Mouse (Mus musculus) liver, embryonic 16.5 days (tissue): ENCODE measurements around the gene AI464131. TPM values are rescaled to one million over a fixed set of nuclear protein-coding genes. Genes with fewer than 3 reads are reported as not detected.
"Not testable (repeated sequence)": the region's sequence is repeated elsewhere in the genome, so short reads cannot be mapped to it uniquely, and the experiment has no call there.

ENCODE experiments used
- ATAC-seq: fragments of 200-750 bp; cut with Nextera tagmentation; 2 replicates; pipeline ENCODE4 v1.8.0; 2017; ENCODE audit warnings: low read depth, mild to moderate bottlenecking, moderate number of reproducible peaks, moderate library complexity
- H3K27ac ChIP-seq: fragments of 300-500 bp; sonication (generic); 2 replicates; pipeline ENCODE4 v1.5.1; 2014; ENCODE audit warnings: mild to moderate bottlenecking, low read length
- H3K27me3 ChIP-seq: fragments of 300-500 bp; sonication (generic); 2 replicates; pipeline ENCODE4 v1.6.1; 2014; ENCODE audit warnings: low read depth, low read length, mixed read lengths; ENCODE audit not compliant: control insufficient read depth, insufficient read depth
- H3K36me3 ChIP-seq: fragments of 300-500 bp; sonication (generic); 2 replicates; pipeline ENCODE4 v1.6.1; 2014; ENCODE audit warnings: mild to moderate bottlenecking; ENCODE audit not compliant: control insufficient read depth, insufficient read depth
- H3K4me1 ChIP-seq: fragments of 300-500 bp; sonication (generic); 2 replicates; pipeline ENCODE4 v1.6.1; 2014; ENCODE audit warnings: low read depth, low read length, mixed read lengths; ENCODE audit not compliant: control insufficient read depth
- H3K4me2 ChIP-seq: fragments of 300-500 bp; sonication (generic); 2 replicates; pipeline ENCODE4 v1.6.1; 2014; ENCODE audit warnings: low read depth, low read length, mixed read lengths
- H3K4me3 ChIP-seq: fragments of 300-500 bp; sonication (generic); 2 replicates; pipeline ENCODE4 v1.5.1; 2014; ENCODE audit warnings: low read depth, mild to moderate bottlenecking, low read length
- H3K9ac ChIP-seq: fragments of 300-500 bp; sonication (generic); 2 replicates; pipeline ENCODE4 v1.6.1; 2014; ENCODE audit warnings: low read depth, low read length
- H3K9me3 ChIP-seq: fragments of 300-500 bp; sonication (generic); replicated peaks from 2 replicates; pipeline ENCODE4 v1.6.1; 2016; ENCODE audit warnings: low read length; ENCODE audit not compliant: control insufficient read depth
- WGBS: fragments of 180-500 bp; shearing (Covaris S2); extraction: QIAGEN DNeasy Blood & Tissue Kit; methylation state at CpG from one replicate; pipeline ENCODE4 v1.1.7; 2014; ENCODE audit not compliant: insufficient replicate concordance; 5-methylcytosine and 5-hydroxymethylcytosine counted together
- polyA plus RNA-seq: library from polyadenylated mRNA; unstranded; fragments of >200 nt; fragmentation: Nextera tagmentation; extraction: Ambion mirVana; gene quantifications from 2 replicates; pipeline ENCODE4 v1.2.1, GENCODE M21; 2015

Gene AI464131
- polyA plus RNA-seq, 1 experiment from 2014 or later: 1.8 TPM

- no peak overlapping the region for H3K9ac ChIP-seq
- WGBS: 57% methylated on average over 5 of the region's 5 CpGs
- ATAC-seq: no peak
- no peaks in the 10 kb centered on the region for H3K27me3 ChIP-seq
- H3K4me3 ChIP-seq: no peak overlapping the region
- H3K27ac ChIP-seq: no peak overlapping the region
- no peak overlapping the region for H3K4me2 ChIP-seq
- H3K9me3 ChIP-seq: no peaks in the 10 kb centered on the region
- no peaks in the 10 kb centered on the region for H3K36me3 ChIP-seq
- no peaks in the 10 kb centered on the region for H3K4me1 ChIP-seq
Measured at GRCm38 (mm10) chr4:41470684-41471383, 32.0 kb downstream of the AI464131 start.

- ATAC-seq: no peak
- H3K9ac ChIP-seq: no peak overlapping the region
- no peaks in the 10 kb centered on the region for H3K27me3 ChIP-seq
- no peaks in the 10 kb centered on the region for H3K4me1 ChIP-seq
- H3K4me3 ChIP-seq: no peak overlapping the region
- no peak overlapping the region for H3K4me2 ChIP-seq
- 55% methylated on average over 7 of the region's 7 CpGs for WGBS
- H3K9me3 ChIP-seq: no peaks in the 10 kb centered on the region
- H3K36me3 ChIP-seq: no peaks in the 10 kb centered on the region
- H3K27ac ChIP-seq: no peak overlapping the region
Measured at GRCm38 (mm10) chr4:41470051-41470683, 32.7 kb downstream of the AI464131 start.

GRCm38 (mm10) chr4:41469199-41469598, 33.7 kb downstream of the AI464131 start:
- no peak for ATAC-seq
- 47% methylated on average over 10 of the region's 10 CpGs for WGBS
- no peaks in the 10 kb centered on the region for H3K36me3 ChIP-seq
- H3K4me3 ChIP-seq: no peak overlapping the region
- H3K27ac ChIP-seq: no peak overlapping the region
- no peak overlapping the region for H3K4me2 ChIP-seq
- H3K9ac ChIP-seq: no peak overlapping the region
- H3K9me3 ChIP-seq: no peaks in the 10 kb centered on the region
- no peaks in the 10 kb centered on the region for H3K27me3 ChIP-seq
- H3K4me1 ChIP-seq: no peaks in the 10 kb centered on the region

- WGBS: 49% methylated on average over 17 of the region's 17 CpGs
- no peak overlapping the region for H3K4me3 ChIP-seq
- no peak overlapping the region for H3K27ac ChIP-seq
- no peaks in the 10 kb centered on the region for H3K36me3 ChIP-seq
- peaks cover 5% of the 10 kb centered on the region; the same call in 1 of the 2 replicates for H3K4me1 ChIP-seq
- no peak overlapping the region for H3K4me2 ChIP-seq
- H3K9me3 ChIP-seq: no peaks in the 10 kb centered on the region
- no peaks in the 10 kb centered on the region for H3K27me3 ChIP-seq
- no peak for ATAC-seq
- no peak overlapping the region for H3K9ac ChIP-seq
Measured at GRCm38 (mm10) chr4:41468396-41469080, 34.3 kb downstream of the AI464131 start.

- peaks cover 16% of the 10 kb centered on the region for H3K4me1 ChIP-seq
- H3K9ac ChIP-seq: peak overlapping the region; percentile 56
- no peaks in the 10 kb centered on the region for H3K9me3 ChIP-seq
- H3K27me3 ChIP-seq: no peaks in the 10 kb centered on the region
- no peaks in the 10 kb centered on the region for H3K36me3 ChIP-seq
- 0 out of 2 replicates have a peak overlapping the region, but pooled peaks have one; percentile 13 for H3K27ac ChIP-seq
- peak overlapping the region; percentile 79 for H3K4me3 ChIP-seq
- no peak for ATAC-seq
- 6% methylated on average over 17 of the region's 17 CpGs for WGBS
- H3K4me2 ChIP-seq: peak overlapping the region; percentile 60
Measured at GRCm38 (mm10) chr4:41465287-41465665, 37.6 kb downstream of the AI464131 start.

GRCm38 (mm10) chr4:41464345-41465286, 38.3 kb downstream of the AI464131 start, which contains the start of the genes Kif24 and Nudt2:
Kif24 (minus strand) TSS chr4:41464887.
Nudt2 (plus strand) TSS chr4:41465151.
- H3K4me1 ChIP-seq: peaks cover 16% of the 10 kb centered on the region
- no peaks in the 10 kb centered on the region for H3K9me3 ChIP-seq
- H3K4me2 ChIP-seq: peak within 1 kb of the TSS; percentile 90
- H3K36me3 ChIP-seq: no peaks in the 10 kb centered on the region
- H3K9ac ChIP-seq: peak within 1 kb of the TSS; percentile 87
- no peaks in the 10 kb centered on the region for H3K27me3 ChIP-seq
- H3K27ac ChIP-seq: peak within 1 kb of the TSS; percentile 83
- H3K4me3 ChIP-seq: peak within 1 kb of the TSS; percentile 79
- under 1% methylated on average over 70 of the region's 70 CpGs for WGBS
- peak; percentile 98 for ATAC-seq

- H3K36me3 ChIP-seq, H3K27me3 ChIP-seq, ATAC-seq, H3K9me3 ChIP-seq: not testable (repeated sequence)
- 6% methylated on average over 3 of the region's 3 CpGs for WGBS
- Histone ChIP-seq H3K4me2 (peak overlapping the region; percentile 90), H3K4me1 (peaks cover 16% of the 10 kb centered on the region), H3K4me3 (peak overlapping the region; percentile 79), H3K27ac (peak overlapping the region; percentile 83), H3K9ac (peak overlapping the region; percentile 87)
Measured at GRCm38 (mm10) chr4:41463051-41463738, 39.7 kb downstream of the AI464131 start.

GRCm38 (mm10) chr4:41460690-41461089, 42.2 kb downstream of the AI464131 start:
- Histone ChIP-seq H3K9ac (no peak overlapping the region), H3K36me3 (no peaks in the 10 kb centered on the region), H3K27me3 (no peaks in the 10 kb centered on the region), H3K4me1 (peaks cover 16% of the 10 kb centered on the region), H3K4me3 (no peak overlapping the region), H3K27ac (no peak overlapping the region), H3K9me3 (no peaks in the 10 kb centered on the region), H3K4me2 (no peak overlapping the region)
- 93% methylated on average over 1 of the region's 1 CpGs for WGBS
- no peak for ATAC-seq
